Mouse (Mus musculus): ENCODE measurements at regions not wholly inside any gene's neighbourhood (a gene's known extent, or its start where the extent isn't known, plus 50 kb on each side); places are given as distances from the start of the nearest gene placed in this dataset.

GRCm38 (mm10) chr1:190220417-190220816, 49.9 kb upstream of the Prox1 start:
- no peak for DNase-seq (ENCODE audit: extremely low spot score, low spot score)

Data from neural tube, embryonic 10.5 days (tissue).